ENCODE assay signal across 8 mouse cellular contexts in the genomic region with DNA sequence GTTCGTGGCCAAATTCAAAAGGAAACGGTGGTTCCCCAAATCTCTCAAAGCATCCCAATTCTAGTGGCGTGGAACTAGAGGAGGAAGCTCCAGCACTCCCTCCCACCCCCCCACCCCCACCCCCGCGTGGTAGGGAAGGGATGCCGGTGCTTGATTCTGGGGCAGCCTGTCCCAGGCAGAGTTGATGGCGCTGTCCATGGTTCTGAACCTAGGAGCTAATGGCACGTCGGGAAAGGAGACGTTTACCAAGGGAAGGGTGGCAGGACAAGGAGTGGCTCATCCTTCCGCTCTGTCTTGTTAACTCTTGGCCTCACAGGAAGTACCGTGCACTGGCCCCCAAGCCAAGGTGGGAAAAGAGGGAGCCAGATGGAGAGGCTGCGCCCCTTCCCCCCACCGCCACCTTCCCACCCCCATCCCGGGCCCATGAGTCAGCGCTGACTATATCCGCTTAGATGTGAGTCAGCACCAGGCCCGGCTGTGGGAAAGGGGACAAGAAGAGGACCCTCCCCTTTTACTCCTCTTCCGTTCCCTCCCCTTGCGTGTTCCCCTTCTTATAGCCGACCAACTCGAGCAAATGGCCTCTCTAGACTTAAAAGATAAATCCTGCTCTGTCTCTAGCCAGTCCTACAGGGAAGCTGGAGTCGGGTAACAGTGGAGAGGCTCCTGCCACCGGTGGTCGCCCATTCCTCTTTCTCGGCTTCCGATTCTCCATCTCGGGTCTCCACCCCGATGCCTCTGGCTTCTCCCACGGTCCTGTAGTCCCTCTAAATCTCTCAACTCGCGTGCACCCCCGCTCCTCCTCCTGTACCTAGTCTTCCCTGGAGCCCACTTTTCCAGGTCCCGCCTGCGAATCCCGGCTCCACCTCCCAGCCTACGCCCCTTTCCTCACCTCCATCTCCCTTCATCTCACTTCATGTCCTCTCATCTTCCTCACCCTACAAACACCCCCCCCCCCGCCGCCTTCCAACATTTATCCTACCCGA. TPM values are rescaled to one million over a fixed set of nuclear protein-coding genes. Genes with fewer than 3 reads are reported as not detected.
DNase-seq lines count a peak whose midpoint lies in the region; ATAC-seq and TF ChIP-seq lines count a peak whose summit lies in the region.

No protein-coding gene starts in this region.

- H3K9ac ChIP-seq in heart, postnatal 0 days (replicated peaks; ENCODE audit: low read depth, low read length), result no peak overlapping the region

- peaks cover 19% of the 10 kb centered on the region for H3K4me1 ChIP-seq in E14TG2a.4 (replicated peaks; ENCODE audit: low read depth, low read length)
- no peaks in the 10 kb centered on the region for H3K4me1 ChIP-seq in heart, postnatal 0 days (ENCODE audit: control insufficient read depth, insufficient read depth)
- H3K4me1 ChIP-seq in midbrain, embryonic 10.5 days, result peaks cover 16% of the 10 kb centered on the region

- peaks cover 33% of the 10 kb centered on the region for H3K27me3 ChIP-seq in E14TG2a.4 (ENCODE audit: insufficient read depth, low read length)
- peaks cover 40% of the 10 kb centered on the region for H3K27me3 ChIP-seq in heart, postnatal 0 days (ENCODE audit: control insufficient read depth, insufficient read depth, low read length)
- peaks cover 56% of the 10 kb centered on the region for H3K27me3 ChIP-seq in midbrain, embryonic 10.5 days (ENCODE audit: low read depth, poor library complexity, severe bottlenecking)

- TF ChIP-seq CTCF in E14TG2a.4 (conservative IDR thresholded peaks at IDR 0.05; ENCODE audit: low read length), result no peak
- no peak for TF ChIP-seq CTCF in heart, postnatal 0 days (IDR thresholded peaks at IDR 0.05; ENCODE audit: low read depth)

- H3K4me3 ChIP-seq in E14TG2a.4 (replicated peaks; ENCODE audit: low read length), result peak overlapping the region; percentile 80
- H3K4me3 ChIP-seq in heart, postnatal 0 days (ENCODE audit: low read depth, low read length), result no peak overlapping the region
- H3K4me3 ChIP-seq in midbrain, embryonic 10.5 days, result peak overlapping the region; percentile 56

- DNase-seq in adrenal gland, adult (ENCODE audit: inconsistent age in 2 of 2, low spot score in 1 of 2), result peak; percentile 60 to 89
- DNase-seq in adrenal gland, adult 8-10 months, result no peak
- peak; percentile 66 for DNase-seq in heart, postnatal 0 days (ENCODE audit: low spot score)
- DNase-seq in kidney, postnatal 4 days, result peak; percentile 89 to 90
- DNase-seq in midbrain, embryonic 10.5 days (ENCODE audit: low spot score), result peak; percentile 73
- DNase-seq in right cerebral cortex, postnatal 4 days, result peak; percentile 61

- no peak overlapping the region for H3K4me2 ChIP-seq in heart, postnatal 0 days (ENCODE audit: low read depth, low read length)

- no peaks in the 10 kb centered on the region for H3K36me3 ChIP-seq in E14TG2a.4 (ENCODE audit: insufficient read depth, low read length)
- no peaks in the 10 kb centered on the region for H3K36me3 ChIP-seq in heart, postnatal 0 days (replicated peaks; ENCODE audit: control insufficient read depth, insufficient read depth, low read length)
- H3K36me3 ChIP-seq in midbrain, embryonic 10.5 days, result no peaks in the 10 kb centered on the region

- peak; percentile 93 for ATAC-seq in common myeloid progenitor, adult 5-6 weeks (replicated peaks; ENCODE audit: low read depth, poor library complexity, severe bottlenecking)
- no peak for ATAC-seq in heart, postnatal 0 days (ENCODE audit: insufficient read depth, low read depth)

- no peak for TF ChIP-seq EP300 in heart, postnatal 0 days (IDR thresholded peaks at IDR 0.05; ENCODE audit: low read depth)

- WGBS in heart, postnatal 0 days, result 1% methylated on average over 40 of the region's 40 CpGs
- 2% methylated on average over 40 of the region's 40 CpGs for WGBS in midbrain, embryonic 10.5 days

- H3K27ac ChIP-seq in heart, postnatal 0 days (ENCODE audit: low read depth), result no peak overlapping the region
- H3K27ac ChIP-seq in midbrain, embryonic 10.5 days (replicated peaks), result no peak overlapping the region

- H3K9me3 ChIP-seq in E14TG2a.4 (ENCODE audit: low read length), result no peaks in the 10 kb centered on the region
- no peaks in the 10 kb centered on the region for H3K9me3 ChIP-seq in heart, postnatal 0 days (replicated peaks; ENCODE audit: control insufficient read depth, low read length)
- H3K9me3 ChIP-seq in midbrain, embryonic 10.5 days (replicated peaks), result no peaks in the 10 kb centered on the region

RNA-seq across cellular contexts. Expression of a gene that starts 1.0 kb away (rescaled TPM):
- 10 to 100 TPM; 59.0 to 80.7 (median 66.5) TPM for total RNA-seq in adrenal gland, adult 8-10 months (2022)
- total RNA-seq in common myeloid progenitor, adult 5-6 weeks (2017), result 0.14 TPM in 1 of 2 replicates, not detected in the other
- 0.04 and 0.15 TPM in 2 replicates for total RNA-seq in heart, postnatal 0 days (2014; rRNA removed; ENCODE audit: low replicate concordance)
- polyA plus RNA-seq in heart, postnatal 0 days (2015; fragmentation: Nextera tagmentation; extraction: Ambion mirVana), result 0.16 and 0.26 TPM in 2 replicates
- 3.6 and 6.1 TPM in 2 replicates for polyA plus RNA-seq in midbrain, embryonic 10.5 days (2016; fragmentation: Nextera tagmentation; extraction: Ambion mirVana)

RNA-seq across cellular contexts. Expression of a gene that starts 15.0 kb away (rescaled TPM):
- total RNA-seq in adrenal gland, adult 8-10 months (2022), result 100 to 1,000 TPM; 143 to 279 (median 188) TPM
- not detected in 2 replicates for total RNA-seq in common myeloid progenitor, adult 5-6 weeks (2017)
- total RNA-seq in heart, postnatal 0 days (2014; rRNA removed; ENCODE audit: low replicate concordance), result not detected in 2 replicates
- 0.48 TPM in 1 of 2 replicates, not detected in the other for polyA plus RNA-seq in heart, postnatal 0 days (2015; fragmentation: Nextera tagmentation; extraction: Ambion mirVana)
- 7.2 and 16.2 TPM in 2 replicates for polyA plus RNA-seq in midbrain, embryonic 10.5 days (2016; fragmentation: Nextera tagmentation; extraction: Ambion mirVana)

RNA-seq across cellular contexts. Expression of a gene that starts 27.1 kb away (rescaled TPM):
- 100 to 1,000 TPM in 3 of 4 experiments, 10 to 100 TPM in 1; 85.7 to 111 (median 108) TPM for total RNA-seq in adrenal gland, adult 8-10 months (2022)
- total RNA-seq in common myeloid progenitor, adult 5-6 weeks (2017), result 5.9 and 9.5 TPM in 2 replicates
- 25.1 and 35.0 TPM in 2 replicates for total RNA-seq in heart, postnatal 0 days (2014; rRNA removed; ENCODE audit: low replicate concordance)
- 34.9 and 36.7 TPM in 2 replicates for polyA plus RNA-seq in heart, postnatal 0 days (2015; fragmentation: Nextera tagmentation; extraction: Ambion mirVana)
- 27.5 and 27.9 TPM in 2 replicates for polyA plus RNA-seq in midbrain, embryonic 10.5 days (2016; fragmentation: Nextera tagmentation; extraction: Ambion mirVana)

RNA-seq across cellular contexts. Expression of a gene that starts 31.4 kb away (rescaled TPM):
- total RNA-seq in adrenal gland, adult 8-10 months (2022), result not detected
- total RNA-seq in common myeloid progenitor, adult 5-6 weeks (2017), result 1.1 TPM in 1 of 2 replicates, not detected in the other
- total RNA-seq in heart, postnatal 0 days (2014; rRNA removed; ENCODE audit: low replicate concordance), result not detected in 2 replicates
- not detected in 2 replicates for polyA plus RNA-seq in heart, postnatal 0 days (2015; fragmentation: Nextera tagmentation; extraction: Ambion mirVana)
- polyA plus RNA-seq in midbrain, embryonic 10.5 days (2016; fragmentation: Nextera tagmentation; extraction: Ambion mirVana), result not detected in 2 replicates

RNA-seq across cellular contexts. Expression of a gene that starts 43.6 kb away (rescaled TPM):
- 10 to 100 TPM; 43.5 to 54.4 (median 49.1) TPM for total RNA-seq in adrenal gland, adult 8-10 months (2022)
- total RNA-seq in common myeloid progenitor, adult 5-6 weeks (2017), result 156 and 186 TPM in 2 replicates
- 179 and 227 TPM in 2 replicates for total RNA-seq in heart, postnatal 0 days (2014; rRNA removed; ENCODE audit: low replicate concordance)
- polyA plus RNA-seq in heart, postnatal 0 days (2015; fragmentation: Nextera tagmentation; extraction: Ambion mirVana), result 114 and 142 TPM in 2 replicates
- polyA plus RNA-seq in midbrain, embryonic 10.5 days (2016; fragmentation: Nextera tagmentation; extraction: Ambion mirVana), result 9.0 and 10.0 TPM in 2 replicates

Comparison
In these comparisons a context has a peak if more than half of its experiments do, and no peak if none do; other contexts are left out.
1. RNA of a gene that starts 1.0 kb away (total RNA-seq): 59.0 to 80.7 TPM in adrenal gland, adult 8-10 months; 0.14 TPM in common myeloid progenitor, adult 5-6 weeks and 0.04 to 0.15 TPM in heart, postnatal 0 days; every median in the first group is over 10 times any median in the second.
2. RNA of a gene that starts 15.0 kb away (total RNA-seq): 143 to 279 TPM in adrenal gland, adult 8-10 months; not detected in common myeloid progenitor, adult 5-6 weeks and not detected in heart, postnatal 0 days; every median in the first group is over 100 times any median in the second.